Mouse (Mus musculus) lung, embryonic 16.5 days (tissue): ENCODE data around the gene Pgpep1. TPM values are rescaled to one million over a fixed set of nuclear protein-coding genes. Genes with fewer than 3 reads are reported as not detected.
A peak's percentile ranks its signal among the peaks of the same experiment; 100 is the strongest.

ENCODE experiments used
- ATAC-seq: fragments of 200-750 bp; cut with Nextera tagmentation; 2 replicates; pipeline ENCODE4 v1.8.0; 2017; ENCODE audit warnings: low read depth, mild to moderate bottlenecking, moderate library complexity
- H3K27ac ChIP-seq: fragments of 300-500 bp; sonication (generic); 2 replicates; pipeline ENCODE4 v1.5.1; 2014; ENCODE audit warnings: mild to moderate bottlenecking, control low read depth, low read length
- H3K27me3 ChIP-seq: fragments of 300-500 bp; sonication (generic); 2 replicates; pipeline ENCODE4 v1.6.1; 2014; ENCODE audit warnings: low read depth, low read length, mixed read lengths; ENCODE audit not compliant: control insufficient read depth, insufficient read depth
- H3K36me3 ChIP-seq: fragments of 300-500 bp; sonication (generic); 2 replicates; pipeline ENCODE4 v1.6.1; 2014; ENCODE audit warnings: low read length; ENCODE audit not compliant: control insufficient read depth, insufficient read depth
- H3K4me1 ChIP-seq: fragments of 300-500 bp; sonication (generic); replicated peaks from 2 replicates; pipeline ENCODE4 v1.6.1; 2014; ENCODE audit warnings: low read length, mixed read lengths; ENCODE audit not compliant: control insufficient read depth, insufficient read depth
- H3K4me2 ChIP-seq: fragments of 300-500 bp; sonication (generic); 2 replicates; pipeline ENCODE4 v1.6.1; 2014; ENCODE audit warnings: low read depth, low read length, control low read depth
- H3K4me3 ChIP-seq: fragments of 300-500 bp; sonication (generic); 2 replicates; pipeline ENCODE4 v1.5.1; 2014; ENCODE audit warnings: mild to moderate bottlenecking, low read length, control low read depth
- H3K9ac ChIP-seq: fragments of 300-500 bp; sonication (generic); 2 replicates; pipeline ENCODE4 v1.6.1; 2014; ENCODE audit warnings: low read length, control low read depth
- H3K9me3 ChIP-seq: fragments of 300-500 bp; sonication (generic); 2 replicates; pipeline ENCODE4 v1.6.1; 2016; ENCODE audit warnings: low read length; ENCODE audit not compliant: control insufficient read depth
- WGBS: fragments of 180-500 bp; shearing (Covaris S2); extraction: QIAGEN DNeasy Blood & Tissue Kit; methylation state at CpG from one replicate; pipeline ENCODE4 v1.1.7; 2014; 5-methylcytosine and 5-hydroxymethylcytosine counted together
- polyA plus RNA-seq: library from polyadenylated mRNA; unstranded; fragments of >200 nt; fragmentation: Nextera tagmentation; extraction: Ambion mirVana; gene quantifications from 2 replicates; pipeline ENCODE4 v1.2.1, GENCODE M21; 2015

Pgpep1 gene
- polyA plus RNA-seq, 1 experiment from 2014 or later: 46.7 TPM

GRCm38 (mm10) chr8:70622220-70622619 lies 38.0 kb downstream of the Pgpep1 start:
- Histone ChIP-seq H3K36me3 (no peaks in the 10 kb centered on the region), H3K4me1 (0 out of 2 replicates have a peak, but pooled peaks cover 3% of the 10 kb centered on the region), H3K4me3 (no peak overlapping the region), H3K27me3 (peaks cover 9% of the 10 kb centered on the region; the same call in 1 of the 2 replicates), H3K27ac (no peak overlapping the region), H3K9me3 (no peaks in the 10 kb centered on the region), H3K9ac (no peak overlapping the region), H3K4me2 (no peak overlapping the region)
- WGBS: 42% methylated on average over 3 of the region's 3 CpGs
- ATAC-seq: no peak

GRCm38 (mm10) chr8:70618888-70619334 lies 41.3 kb downstream of the Pgpep1 start:
- no peaks in the 10 kb centered on the region for H3K9me3 ChIP-seq
- H3K4me3 ChIP-seq: no peak overlapping the region
- no peak overlapping the region for H3K9ac ChIP-seq
- no peak overlapping the region for H3K27ac ChIP-seq
- peaks cover under 1% of the 10 kb centered on the region for H3K4me1 ChIP-seq
- no peaks in the 10 kb centered on the region for H3K36me3 ChIP-seq
- 29% methylated on average over 9 of the region's 9 CpGs for WGBS
- no peak overlapping the region for H3K4me2 ChIP-seq
- ATAC-seq: peak; percentile 45; the same call in 1 of the 2 replicates
- H3K27me3 ChIP-seq: peaks cover 9% of the 10 kb centered on the region; the same call in 1 of the 2 replicates

- H3K27me3 ChIP-seq: peaks cover 9% of the 10 kb centered on the region; the same call in 1 of the 2 replicates
- no peaks in the 10 kb centered on the region for H3K9me3 ChIP-seq
- H3K4me1 ChIP-seq: peaks cover 4% of the 10 kb centered on the region
- H3K4me2 ChIP-seq: no peak overlapping the region
- no peak for ATAC-seq
- H3K36me3 ChIP-seq: no peaks in the 10 kb centered on the region
- no peak overlapping the region for H3K4me3 ChIP-seq
- H3K9ac ChIP-seq: peak overlapping the region; percentile 15; the same call in 1 of the 2 replicates
- no peak overlapping the region for H3K27ac ChIP-seq
- WGBS: 70% methylated on average over 11 of the region's 11 CpGs
Observed at GRCm38 (mm10) chr8:70617985-70618384, 42.2 kb downstream of the Pgpep1 start.

GRCm38 (mm10) chr8:70616645-70617044 lies 43.5 kb downstream of the Pgpep1 start:
- Histone ChIP-seq H3K9ac (no peak overlapping the region), H3K27ac (no peak overlapping the region), H3K4me1 (peaks cover 6% of the 10 kb centered on the region), H3K27me3 (peaks cover 3% of the 10 kb centered on the region; the same call in 1 of the 2 replicates), H3K9me3 (no peaks in the 10 kb centered on the region), H3K4me3 (no peak overlapping the region), H3K36me3 (no peaks in the 10 kb centered on the region), H3K4me2 (no peak overlapping the region)
- WGBS: 32% methylated on average over 11 of the region's 11 CpGs
- no peak for ATAC-seq

DNA sequence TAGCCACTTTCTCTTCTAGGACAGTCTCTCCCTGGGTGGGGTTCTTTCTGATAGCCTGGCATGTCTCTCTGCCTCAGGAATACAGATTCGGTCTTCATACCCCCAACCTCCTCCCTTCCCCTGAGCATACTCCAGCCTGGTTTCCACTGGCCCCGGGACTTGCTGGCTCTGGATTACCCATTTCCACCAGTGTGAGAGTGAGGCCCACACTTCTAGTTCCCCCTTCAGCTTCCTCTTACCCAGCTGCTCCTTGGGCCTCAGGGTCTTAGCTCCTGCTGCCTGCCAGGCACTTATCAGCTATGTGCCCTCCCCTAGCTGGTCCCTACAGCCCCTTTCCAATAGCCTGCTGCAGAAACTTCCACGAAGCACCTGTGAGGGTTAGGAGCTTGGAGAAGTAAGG lies 44.3 kb downstream of the Pgpep1 start, which contains the start of gene Lrrc25:
Lrrc25 (plus strand) TSS at position 262 of the 400 bp plus-strand sequence.
- 73% methylated on average over 3 of the region's 3 CpGs for WGBS
- Histone ChIP-seq H3K4me1 (peaks cover 13% of the 10 kb centered on the region), H3K27ac (no peak within 1 kb of the TSS), H3K27me3 (no peaks in the 10 kb centered on the region; the same call in 1 of the 2 replicates), H3K9ac (no peak within 1 kb of the TSS), H3K4me2 (no peak within 1 kb of the TSS), H3K4me3 (no peak within 1 kb of the TSS), H3K36me3 (no peaks in the 10 kb centered on the region), H3K9me3 (no peaks in the 10 kb centered on the region)
- no peak for ATAC-seq

DNA sequence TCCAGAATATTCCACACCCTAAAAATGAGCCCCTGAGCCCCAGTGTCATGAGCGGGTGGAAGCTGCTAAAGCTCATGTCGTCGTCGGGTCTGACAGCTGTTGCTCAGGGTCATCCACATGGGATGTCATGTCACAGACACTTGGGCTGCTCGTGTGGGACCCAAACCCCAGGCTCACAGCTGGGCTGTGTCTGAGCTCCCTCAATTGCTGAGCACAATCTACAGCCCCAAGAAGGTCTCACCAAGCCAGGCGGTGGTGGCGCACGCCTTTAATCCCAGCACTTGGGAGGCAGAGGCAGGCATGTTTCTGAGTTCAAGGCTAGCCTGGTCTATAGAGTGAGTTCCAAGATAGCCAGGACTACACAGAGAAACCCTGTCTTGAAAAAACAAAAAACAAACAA lies 44.9 kb downstream of the Pgpep1 start:
- Histone ChIP-seq H3K27ac (no peak overlapping the region), H3K9me3 (no peaks in the 10 kb centered on the region), H3K27me3 (no peaks in the 10 kb centered on the region; the same call in 1 of the 2 replicates), H3K4me1 (peaks cover 19% of the 10 kb centered on the region), H3K4me3 (no peak overlapping the region), H3K36me3 (no peaks in the 10 kb centered on the region), H3K9ac (no peak overlapping the region), H3K4me2 (no peak overlapping the region)
- 65% methylated on average over 8 of the region's 8 CpGs for WGBS
- ATAC-seq: no peak

DNA sequence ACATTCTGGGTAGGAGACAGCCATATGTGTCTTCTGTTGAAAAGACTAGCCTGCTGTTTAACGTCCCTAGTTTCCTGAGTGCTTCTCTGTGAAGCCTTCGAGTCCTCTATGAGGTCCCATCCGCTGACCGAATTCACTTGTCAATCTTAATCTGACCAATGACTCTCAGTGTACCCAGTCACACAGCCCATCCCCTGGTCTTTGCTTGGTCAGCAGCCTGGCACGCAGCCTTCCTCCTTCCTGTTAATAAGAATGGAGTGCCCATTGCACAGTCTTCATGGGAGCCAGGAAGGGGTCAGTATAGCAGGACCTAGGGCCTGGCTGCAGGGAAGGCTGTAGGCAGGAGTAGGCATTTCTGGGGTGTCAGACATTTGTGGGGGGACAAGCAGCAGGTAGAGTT lies 45.7 kb downstream of the Pgpep1 start:
- Histone ChIP-seq H3K9ac (no peak overlapping the region), H3K4me2 (no peak overlapping the region), H3K27ac (0 out of 2 replicates have a peak overlapping the region, but pooled peaks have one; percentile 17), H3K27me3 (no peaks in the 10 kb centered on the region), H3K4me1 (peaks cover 20% of the 10 kb centered on the region), H3K9me3 (no peaks in the 10 kb centered on the region), H3K36me3 (no peaks in the 10 kb centered on the region), H3K4me3 (no peak overlapping the region)
- no peak for ATAC-seq
- WGBS: 56% methylated on average over 5 of the region's 5 CpGs

- Histone ChIP-seq H3K27me3 (no peaks in the 10 kb centered on the region), H3K4me2 (no peak overlapping the region), H3K27ac (no peak overlapping the region), H3K9ac (no peak overlapping the region), H3K36me3 (no peaks in the 10 kb centered on the region), H3K4me3 (no peak overlapping the region), H3K4me1 (peaks cover 25% of the 10 kb centered on the region), H3K9me3 (no peaks in the 10 kb centered on the region)
- 3% methylated on average over 1 of the region's 1 CpGs for WGBS
- no peak for ATAC-seq
Observed at GRCm38 (mm10) chr8:70613763-70614162, 46.4 kb downstream of the Pgpep1 start.

- Histone ChIP-seq H3K4me3 (peak overlapping the region; percentile 56), H3K9ac (peak overlapping the region; percentile 74), H3K9me3 (no peaks in the 10 kb centered on the region), H3K27ac (peak overlapping the region; percentile 80), H3K4me1 (peaks cover 37% of the 10 kb centered on the region), H3K27me3 (no peaks in the 10 kb centered on the region), H3K4me2 (peak overlapping the region; percentile 74), H3K36me3 (no peaks in the 10 kb centered on the region)
- 1% methylated on average over 6 of the region's 6 CpGs for WGBS
- ATAC-seq: no peak
Observed at GRCm38 (mm10) chr8:70611849-70612248, 48.3 kb downstream of the Pgpep1 start.
